Mouse (Mus musculus): ENCODE data around the gene Slc2a10. TPM values are rescaled to one million over a fixed set of nuclear protein-coding genes. Genes with fewer than 3 reads are reported as not detected.
A peak's percentile ranks its signal among the peaks of the same experiment; 100 is the strongest.

The Slc2a10 gene
- polyA plus RNA-seq, 1 experiment, result 3.9 TPM

GRCm38 (mm10) chr2:165559506-165560235 is 56.1 kb downstream of the Slc2a10 start:
- no peaks in the 10 kb centered on the region for H3K36me3 ChIP-seq (ENCODE audit: control insufficient read depth, insufficient read depth, low read length)
- no peak overlapping the region for H3K4me3 ChIP-seq (ENCODE audit: low read depth, low read length)
- H3K4me1 ChIP-seq (ENCODE audit: control insufficient read depth, insufficient read depth, insufficient read length, low read length), result peaks cover 9% of the 10 kb centered on the region; the same call in 1 of the 2 replicates
- H3K27me3 ChIP-seq (ENCODE audit: control insufficient read depth, insufficient read depth, low read length), result 0 out of 2 replicates have a peak, but pooled peaks cover 3% of the 10 kb centered on the region
- WGBS, result 41% methylated on average over 11 of the region's 11 CpGs
- TF ChIP-seq CTCF (IDR thresholded peaks at IDR 0.05; ENCODE audit: extremely low read depth, insufficient read length, insufficient replicate concordance, low read depth, low read length), result no peak
- no peak for TF ChIP-seq POLR2A (IDR thresholded peaks at IDR 0.05; ENCODE audit: low read depth, low read length)
- H3K27ac ChIP-seq (ENCODE audit: insufficient read depth, low read depth, low read length), result no peak overlapping the region

- no peak for TF ChIP-seq CTCF (IDR thresholded peaks at IDR 0.05; ENCODE audit: extremely low read depth, insufficient read length, insufficient replicate concordance, low read depth, low read length)
- no peak for TF ChIP-seq POLR2A (IDR thresholded peaks at IDR 0.05; ENCODE audit: low read depth, low read length)
- Histone ChIP-seq H3K27ac (ENCODE audit: insufficient read depth, low read depth, low read length) (no peak overlapping the region), H3K4me1 (ENCODE audit: control insufficient read depth, insufficient read depth, insufficient read length, low read length) (peaks cover 9% of the 10 kb centered on the region; the same call in 1 of the 2 replicates), H3K36me3 (ENCODE audit: control insufficient read depth, insufficient read depth, low read length) (no peaks in the 10 kb centered on the region), H3K27me3 (ENCODE audit: control insufficient read depth, insufficient read depth, low read length) (0 out of 2 replicates have a peak, but pooled peaks cover 3% of the 10 kb centered on the region), H3K4me3 (ENCODE audit: low read depth, low read length) (no peak overlapping the region)
- 87% methylated on average over 6 of the region's 6 CpGs for WGBS
Measured at GRCm38 (mm10) chr2:165561861-165562260, 58.3 kb downstream of the Slc2a10 start.

- H3K4me3 ChIP-seq (ENCODE audit: low read depth, low read length), result peak overlapping the region; percentile 39
- 0 out of 2 replicates have a peak, but pooled peaks cover 3% of the 10 kb centered on the region for H3K27me3 ChIP-seq (ENCODE audit: control insufficient read depth, insufficient read depth, low read length)
- peaks cover 9% of the 10 kb centered on the region; the same call in 1 of the 2 replicates for H3K4me1 ChIP-seq (ENCODE audit: control insufficient read depth, insufficient read depth, insufficient read length, low read length)
- 1% methylated on average over 52 of the region's 52 CpGs for WGBS
- TF ChIP-seq CTCF (IDR thresholded peaks at IDR 0.05; ENCODE audit: extremely low read depth, insufficient read length, insufficient replicate concordance, low read depth, low read length) (no peak), POLR2A (IDR thresholded peaks at IDR 0.05; ENCODE audit: low read depth, low read length) (no peak)
- no peaks in the 10 kb centered on the region for H3K36me3 ChIP-seq (ENCODE audit: control insufficient read depth, insufficient read depth, low read length)
- no peak overlapping the region for H3K27ac ChIP-seq (ENCODE audit: insufficient read depth, low read depth, low read length)
Measured at GRCm38 (mm10) chr2:165563298-165564058, 59.9 kb downstream of the Slc2a10 start.

- TF ChIP-seq CTCF (IDR thresholded peaks at IDR 0.05; ENCODE audit: extremely low read depth, insufficient read length, insufficient replicate concordance, low read depth, low read length), result no peak
- no peak for TF ChIP-seq POLR2A (IDR thresholded peaks at IDR 0.05; ENCODE audit: low read depth, low read length)
- 0 out of 2 replicates have a peak, but pooled peaks cover 3% of the 10 kb centered on the region for H3K27me3 ChIP-seq (ENCODE audit: control insufficient read depth, insufficient read depth, low read length)
- H3K4me1 ChIP-seq (ENCODE audit: control insufficient read depth, insufficient read depth, insufficient read length, low read length), result peaks cover 9% of the 10 kb centered on the region; the same call in 1 of the 2 replicates
- no peak overlapping the region for H3K27ac ChIP-seq (ENCODE audit: insufficient read depth, low read depth, low read length)
- 16% methylated on average over 8 of the region's 8 CpGs for WGBS
- no peak overlapping the region for H3K4me3 ChIP-seq (ENCODE audit: low read depth, low read length)
- H3K36me3 ChIP-seq (ENCODE audit: control insufficient read depth, insufficient read depth, low read length), result no peaks in the 10 kb centered on the region
Measured at GRCm38 (mm10) chr2:165564101-165564500, 60.5 kb downstream of the Slc2a10 start.

GRCm38 (mm10) chr2:165564620-165565019 is 61.0 kb downstream of the Slc2a10 start:
- WGBS, result 68% methylated on average over 6 of the region's 6 CpGs
- no peak for TF ChIP-seq CTCF (IDR thresholded peaks at IDR 0.05; ENCODE audit: extremely low read depth, insufficient read length, insufficient replicate concordance, low read depth, low read length)
- Histone ChIP-seq H3K4me3 (ENCODE audit: low read depth, low read length) (no peak overlapping the region), H3K27ac (ENCODE audit: insufficient read depth, low read depth, low read length) (no peak overlapping the region), H3K36me3 (ENCODE audit: control insufficient read depth, insufficient read depth, low read length) (no peaks in the 10 kb centered on the region), H3K27me3 (ENCODE audit: control insufficient read depth, insufficient read depth, low read length) (0 out of 2 replicates have a peak, but pooled peaks cover 3% of the 10 kb centered on the region), H3K4me1 (ENCODE audit: control insufficient read depth, insufficient read depth, insufficient read length, low read length) (peaks cover 9% of the 10 kb centered on the region; the same call in 1 of the 2 replicates)

- no peak overlapping the region for H3K4me3 ChIP-seq (ENCODE audit: low read depth, low read length)
- TF ChIP-seq POLR2A (IDR thresholded peaks at IDR 0.05; ENCODE audit: low read depth, low read length) (no peak), CTCF (IDR thresholded peaks at IDR 0.05; ENCODE audit: extremely low read depth, insufficient read length, insufficient replicate concordance, low read depth, low read length) (no peak)
- no peak overlapping the region for H3K27ac ChIP-seq (ENCODE audit: insufficient read depth, low read depth, low read length)
- H3K36me3 ChIP-seq (ENCODE audit: control insufficient read depth, insufficient read depth, low read length), result no peaks in the 10 kb centered on the region
- H3K27me3 ChIP-seq (ENCODE audit: control insufficient read depth, insufficient read depth, low read length), result 0 out of 2 replicates have a peak, but pooled peaks cover 3% of the 10 kb centered on the region
- peaks cover 9% of the 10 kb centered on the region; the same call in 1 of the 2 replicates for H3K4me1 ChIP-seq (ENCODE audit: control insufficient read depth, insufficient read depth, insufficient read length, low read length)
- 26% methylated on average over 6 of the region's 6 CpGs for WGBS
Measured at GRCm38 (mm10) chr2:165566898-165567297, 63.3 kb downstream of the Slc2a10 start.

DNA sequence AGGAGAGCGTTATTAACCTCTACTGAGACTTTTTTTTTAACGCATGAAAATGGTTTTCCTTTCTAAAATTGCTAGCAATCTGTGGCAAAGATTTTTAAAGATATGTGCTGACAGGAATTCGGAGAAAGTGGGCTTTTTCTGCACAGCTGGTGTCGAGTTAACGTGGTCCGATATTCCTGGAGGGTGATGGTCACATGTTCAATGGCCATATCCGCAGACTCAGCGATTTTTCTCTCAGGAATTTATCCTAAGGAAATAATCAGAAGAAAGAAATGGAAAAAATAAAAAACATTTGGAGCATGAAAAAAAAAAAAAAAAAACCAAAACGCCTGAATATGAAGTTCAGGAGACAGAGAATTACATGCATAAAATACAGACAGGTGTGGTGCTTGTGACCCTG is 64.2 kb downstream of the Slc2a10 start:
- 82% methylated on average over 9 of the region's 9 CpGs for WGBS
- H3K27ac ChIP-seq (ENCODE audit: insufficient read depth, low read depth, low read length), result no peak overlapping the region
- no peak for TF ChIP-seq POLR2A (IDR thresholded peaks at IDR 0.05; ENCODE audit: low read depth, low read length)
- TF ChIP-seq CTCF (IDR thresholded peaks at IDR 0.05; ENCODE audit: extremely low read depth, insufficient read length, insufficient replicate concordance, low read depth, low read length), result no peak
- H3K27me3 ChIP-seq (ENCODE audit: control insufficient read depth, insufficient read depth, low read length), result no peaks in the 10 kb centered on the region
- no peaks in the 10 kb centered on the region for H3K36me3 ChIP-seq (ENCODE audit: control insufficient read depth, insufficient read depth, low read length)
- no peak overlapping the region for H3K4me3 ChIP-seq (ENCODE audit: low read depth, low read length)
- H3K4me1 ChIP-seq (ENCODE audit: control insufficient read depth, insufficient read depth, insufficient read length, low read length), result peaks cover 9% of the 10 kb centered on the region; the same call in 1 of the 2 replicates
